Mouse (Mus musculus): ENCODE results near the gene Thsd7b. TPM values are rescaled to one million over a fixed set of nuclear protein-coding genes. Genes with fewer than 3 reads are reported as not detected.
"Not testable (repeated sequence)": the region's sequence is repeated elsewhere in the genome, so short reads cannot be mapped to it uniquely, and the experiment has no call there.

The Thsd7b gene
- polyA plus RNA-seq, 2 experiments, result 1.1 to 1.8 TPM

DNA sequence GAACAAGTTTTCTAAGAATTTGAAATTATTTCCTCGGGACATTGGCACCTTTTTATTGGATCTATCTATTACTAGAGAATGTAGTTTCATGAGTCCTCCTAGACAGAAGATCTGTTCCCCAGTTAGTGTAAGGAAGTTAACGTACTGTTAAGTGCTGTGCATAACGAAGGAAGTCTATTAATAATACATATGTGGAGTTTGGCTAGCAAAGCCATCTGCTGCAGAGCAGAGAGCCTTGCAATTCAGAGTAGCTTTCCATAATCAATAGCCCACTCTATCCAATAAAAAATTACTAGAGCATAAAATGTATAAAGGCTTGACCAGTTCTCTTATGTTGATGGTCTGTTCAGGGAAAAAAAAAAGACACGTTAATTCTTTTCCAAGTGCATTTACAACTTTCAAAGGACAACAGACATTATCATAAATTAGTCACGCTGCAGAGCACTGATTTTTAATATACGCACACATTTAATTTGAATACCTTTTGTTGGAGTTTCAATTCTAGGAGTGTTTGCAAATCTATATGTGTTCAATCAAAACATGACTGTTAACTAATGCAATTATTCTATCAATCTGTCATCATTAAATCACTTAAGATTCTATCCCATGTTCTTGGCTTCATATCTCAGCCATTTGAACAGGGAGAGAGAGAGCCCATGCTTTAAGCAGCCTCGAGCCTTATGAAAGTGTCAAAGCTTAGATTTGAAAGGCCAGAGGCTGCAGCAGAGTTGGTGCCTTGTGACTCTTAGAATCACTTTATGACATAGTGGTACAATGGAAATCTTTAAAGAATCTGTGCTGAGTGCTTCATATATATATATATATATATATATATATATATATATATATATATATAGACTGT is 346.6 kb downstream of the Thsd7b start:
- DNase-seq (ENCODE audit: low spot score) (no peak), ATAC-seq (ENCODE audit: low FRiP score, low read depth) (no peak)
- Histone ChIP-seq H3K27ac (replicated peaks; ENCODE audit: low read depth, low read length) (no peak overlapping the region), H3K9me3 (ENCODE audit: control insufficient read depth, low read length) (no peaks in the 10 kb centered on the region), H3K4me3 (replicated peaks; ENCODE audit: low read length) (no peak overlapping the region), H3K4me1 (ENCODE audit: control insufficient read depth, insufficient read depth, low read length) (no peaks in the 10 kb centered on the region), H3K9ac (ENCODE audit: low read depth, low read length, severe bottlenecking) (no peak overlapping the region), H3K27me3 (ENCODE audit: control insufficient read depth, insufficient read depth, low read length) (no peaks in the 10 kb centered on the region), H3K4me2 (replicated peaks; ENCODE audit: low read depth, low read length, severe bottlenecking) (no peak overlapping the region), H3K36me3 (ENCODE audit: control insufficient read depth, insufficient read depth, low read length) (no peaks in the 10 kb centered on the region)
- no peak for TF ChIP-seq POLR2A (IDR thresholded peaks at IDR 0.05; ENCODE audit: borderline replicate concordance, extremely low read depth, insufficient read depth, insufficient read length)
- 63% methylated on average over 7 of the region's 7 CpGs for WGBS

DNA sequence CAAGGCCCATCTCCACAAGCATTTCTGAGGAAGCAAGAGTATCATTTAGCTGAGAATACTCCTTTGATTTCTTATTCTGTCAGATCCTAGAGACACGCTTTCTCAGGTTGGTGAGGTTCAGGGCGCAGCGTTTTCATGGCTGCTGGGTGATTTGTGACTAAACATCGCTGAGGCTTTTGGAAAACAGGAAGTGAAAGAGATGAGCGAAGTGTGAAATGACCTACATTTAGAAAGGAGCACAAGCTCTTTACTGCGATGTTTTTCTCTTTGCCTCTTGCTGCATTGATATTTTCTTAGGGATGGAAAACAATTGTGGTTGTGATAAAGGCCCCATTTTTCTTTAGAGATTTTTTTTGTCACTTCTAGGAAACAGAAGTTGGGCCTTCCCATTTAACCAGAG is 351.4 kb downstream of the Thsd7b start:
- no peak overlapping the region for H3K4me2 ChIP-seq (replicated peaks; ENCODE audit: low read depth, low read length, severe bottlenecking)
- H3K4me3 ChIP-seq (replicated peaks; ENCODE audit: low read length), result no peak overlapping the region
- ATAC-seq (ENCODE audit: low FRiP score, low read depth) (no peak), DNase-seq (ENCODE audit: low spot score) (no peak)
- H3K27ac ChIP-seq (replicated peaks; ENCODE audit: low read depth, low read length), result no peak overlapping the region
- H3K36me3 ChIP-seq (ENCODE audit: control insufficient read depth, insufficient read depth, low read length), result no peaks in the 10 kb centered on the region
- H3K9me3 ChIP-seq (ENCODE audit: control insufficient read depth, low read length), result no peaks in the 10 kb centered on the region
- H3K9ac ChIP-seq (ENCODE audit: low read depth, low read length, severe bottlenecking), result no peak overlapping the region
- no peak for TF ChIP-seq POLR2A (IDR thresholded peaks at IDR 0.05; ENCODE audit: borderline replicate concordance, extremely low read depth, insufficient read depth, insufficient read length)
- WGBS, result 75% methylated on average over 6 of the region's 6 CpGs
- H3K4me1 ChIP-seq (ENCODE audit: control insufficient read depth, insufficient read depth, low read length), result no peaks in the 10 kb centered on the region
- no peaks in the 10 kb centered on the region for H3K27me3 ChIP-seq (ENCODE audit: control insufficient read depth, insufficient read depth, low read length)

DNA sequence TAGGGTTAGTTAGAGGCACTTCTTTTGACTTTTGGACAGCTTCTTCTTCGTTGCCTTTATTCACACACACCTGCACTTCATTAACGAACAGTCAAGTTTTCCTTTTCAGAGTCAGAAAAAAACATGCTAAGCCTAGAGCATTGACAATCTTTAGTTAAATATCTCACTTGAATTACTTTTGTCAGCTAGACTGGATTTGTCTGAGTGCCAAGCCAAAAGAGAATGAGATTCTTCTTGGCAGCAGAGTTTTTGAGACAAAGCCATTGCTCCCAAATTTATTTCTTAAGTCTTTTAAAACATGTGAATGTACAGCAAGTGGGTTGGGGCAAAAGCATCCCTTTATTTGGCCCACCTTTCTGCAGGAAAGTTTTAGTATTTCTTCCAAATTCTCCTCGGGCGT is 362.0 kb downstream of the Thsd7b start:
- ATAC-seq (ENCODE audit: low FRiP score, low read depth) (no peak), DNase-seq (ENCODE audit: low spot score) (peak; percentile 5)
- WGBS, result 64% methylated on average over 4 of the region's 4 CpGs
- Histone ChIP-seq H3K9me3 (ENCODE audit: control insufficient read depth, low read length) (no peaks in the 10 kb centered on the region), H3K9ac (ENCODE audit: low read depth, low read length, severe bottlenecking) (no peak overlapping the region), H3K4me3 (replicated peaks; ENCODE audit: low read length) (no peak overlapping the region), H3K27ac (replicated peaks; ENCODE audit: low read depth, low read length) (no peak overlapping the region), H3K4me1 (ENCODE audit: control insufficient read depth, insufficient read depth, low read length) (no peaks in the 10 kb centered on the region), H3K4me2 (replicated peaks; ENCODE audit: low read depth, low read length, severe bottlenecking) (no peak overlapping the region), H3K27me3 (ENCODE audit: control insufficient read depth, insufficient read depth, low read length) (no peaks in the 10 kb centered on the region), H3K36me3 (ENCODE audit: control insufficient read depth, insufficient read depth, low read length) (no peaks in the 10 kb centered on the region)
- no peak for TF ChIP-seq POLR2A (IDR thresholded peaks at IDR 0.05; ENCODE audit: borderline replicate concordance, extremely low read depth, insufficient read depth, insufficient read length)

DNA sequence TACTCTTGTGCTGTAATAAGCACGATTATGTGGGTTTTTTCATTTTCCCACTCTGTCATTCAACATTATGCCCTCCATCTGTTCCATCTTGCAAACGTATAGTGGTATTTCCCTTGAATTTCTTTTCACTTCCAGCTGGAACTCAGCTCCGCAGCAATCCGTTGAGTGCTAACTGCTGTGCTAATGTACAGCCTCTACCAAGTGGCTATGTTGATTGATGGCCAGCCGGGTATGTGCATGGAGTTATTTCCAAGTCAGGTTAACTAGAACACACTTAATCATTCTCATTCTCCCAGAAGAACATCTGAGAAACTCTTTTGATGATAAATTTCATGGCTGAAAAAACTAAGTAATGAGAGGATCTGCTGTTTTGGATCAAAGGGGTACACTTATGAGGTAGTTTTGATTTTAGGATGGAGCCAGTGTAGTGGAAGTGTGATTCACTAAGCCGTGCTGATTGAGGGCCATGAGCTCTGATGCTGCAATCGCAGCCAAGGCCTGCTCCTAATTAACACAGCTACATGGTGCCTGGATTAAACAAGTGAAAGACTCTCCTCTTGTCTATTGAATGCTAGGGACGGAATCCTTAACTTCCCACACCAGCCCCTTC is 371.3 kb downstream of the Thsd7b start:
- H3K4me2 ChIP-seq (replicated peaks; ENCODE audit: low read depth, low read length, severe bottlenecking), result no peak overlapping the region
- ATAC-seq (ENCODE audit: low FRiP score, low read depth) (no peak), DNase-seq (ENCODE audit: low spot score) (no peak)
- H3K9ac ChIP-seq (ENCODE audit: low read depth, low read length, severe bottlenecking), result no peak overlapping the region
- H3K27ac ChIP-seq (replicated peaks; ENCODE audit: low read depth, low read length), result no peak overlapping the region
- no peaks in the 10 kb centered on the region for H3K36me3 ChIP-seq (ENCODE audit: control insufficient read depth, insufficient read depth, low read length)
- no peak overlapping the region for H3K4me3 ChIP-seq (replicated peaks; ENCODE audit: low read length)
- H3K9me3 ChIP-seq (ENCODE audit: control insufficient read depth, low read length), result no peaks in the 10 kb centered on the region
- H3K4me1 ChIP-seq (ENCODE audit: control insufficient read depth, insufficient read depth, low read length), result no peaks in the 10 kb centered on the region
- no peak for TF ChIP-seq POLR2A (IDR thresholded peaks at IDR 0.05; ENCODE audit: borderline replicate concordance, extremely low read depth, insufficient read depth, insufficient read length)
- H3K27me3 ChIP-seq (ENCODE audit: control insufficient read depth, insufficient read depth, low read length), result no peaks in the 10 kb centered on the region
- 30% methylated on average over 8 of the region's 8 CpGs for WGBS

DNA sequence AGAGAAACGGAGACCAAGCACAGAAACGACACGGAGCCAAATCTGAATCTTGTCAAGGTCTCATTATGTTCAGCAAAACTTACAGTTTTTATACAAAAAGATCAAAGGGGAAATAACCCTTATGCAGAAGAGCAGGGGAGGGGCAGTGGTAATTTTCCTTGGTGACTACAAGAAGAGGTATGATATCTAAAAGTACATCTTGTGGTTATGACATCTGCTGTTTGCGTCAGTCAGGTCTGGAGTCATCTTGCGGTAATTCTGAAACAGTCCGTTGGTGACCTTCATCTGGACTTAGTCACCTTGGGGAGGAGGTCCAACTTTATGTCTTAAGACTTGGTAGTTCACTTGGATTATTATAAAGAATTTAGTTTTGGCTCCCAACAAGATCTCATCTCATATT is 378.3 kb downstream of the Thsd7b start:
- H3K27ac ChIP-seq (replicated peaks; ENCODE audit: low read depth, low read length); ATAC-seq (ENCODE audit: low FRiP score, low read depth); H3K9ac ChIP-seq (ENCODE audit: low read depth, low read length, severe bottlenecking); H3K4me3 ChIP-seq (replicated peaks; ENCODE audit: low read length); H3K4me1 ChIP-seq (ENCODE audit: control insufficient read depth, insufficient read depth, low read length); H3K27me3 ChIP-seq (ENCODE audit: control insufficient read depth, insufficient read depth, low read length); DNase-seq (ENCODE audit: low spot score); H3K36me3 ChIP-seq (ENCODE audit: control insufficient read depth, insufficient read depth, low read length); H3K9me3 ChIP-seq (ENCODE audit: control insufficient read depth, low read length); H3K4me2 ChIP-seq (replicated peaks; ENCODE audit: low read depth, low read length, severe bottlenecking): not testable (repeated sequence)
- 83% methylated on average over 6 of the region's 6 CpGs for WGBS
